Mouse (Mus musculus): ENCODE data around the gene Mrpl46. TPM values are rescaled to one million over a fixed set of nuclear protein-coding genes. Genes with fewer than 3 reads are reported as not detected.

Gene Mrpl46
- total RNA-seq, 2 experiments from 2014 or later, result 22.3 to 34.2 TPM

- TF ChIP-seq CTCF (IDR thresholded peaks at IDR 0.05), result no peak
Measured at GRCm38 (mm10) chr7:78754458-78755000, 28.8 kb downstream of the Mrpl46 start.

GRCm38 (mm10) chr7:78753752-78754457 is 29.4 kb downstream of the Mrpl46 start:
- DNase-seq, result no peak
- Histone ChIP-seq H3K27ac (no peak overlapping the region), H3K4me3 (no peak overlapping the region)
- intact Hi-C loops (cut with DNase I), result no loop called here
- no peak for TF ChIP-seq CTCF (IDR thresholded peaks at IDR 0.05)

More at GRCm38 (mm10) chr7:78754458-78755000, 28.8 kb downstream of the Mrpl46 start:
- no peak overlapping the region for H3K27ac ChIP-seq
- no peak overlapping the region for H3K4me3 ChIP-seq
- intact Hi-C loops (cut with DNase I), result no loop called here
- DNase-seq, result no peak

- H3K27ac ChIP-seq, result no peak overlapping the region
- TF ChIP-seq CTCF (IDR thresholded peaks at IDR 0.05), result no peak
- no peak for DNase-seq
- intact Hi-C loops (cut with DNase I), result no loop called here
- H3K4me3 ChIP-seq, result no peak overlapping the region
Measured at GRCm38 (mm10) chr7:78752961-78753360, 30.4 kb downstream of the Mrpl46 start.

GRCm38 (mm10) chr7:78743731-78744385 is 39.5 kb downstream of the Mrpl46 start:
- no peak for TF ChIP-seq CTCF (IDR thresholded peaks at IDR 0.05)
- H3K4me3 ChIP-seq, result no peak overlapping the region
- DNase-seq, result no peak
- intact Hi-C loops (cut with DNase I), result no loop called here
- H3K27ac ChIP-seq, result no peak overlapping the region

GRCm38 (mm10) chr7:78739351-78740000 is 43.9 kb downstream of the Mrpl46 start:
- H3K27ac ChIP-seq, result no peak overlapping the region
- TF ChIP-seq CTCF (IDR thresholded peaks at IDR 0.05), result no peak
- intact Hi-C loops (cut with DNase I), result no loop called here
- no peak for DNase-seq
- no peak overlapping the region for H3K4me3 ChIP-seq

- intact Hi-C loops (cut with DNase I), result no loop called here
- no peak for TF ChIP-seq CTCF (IDR thresholded peaks at IDR 0.05)
- no peak for DNase-seq
- Histone ChIP-seq H3K4me3 (no peak within 1 kb of the TSS), H3K27ac (no peak within 1 kb of the TSS)
Measured at GRCm38 (mm10) chr7:78737614-78738210, 45.6 kb downstream of the Mrpl46 start, which contains the start of gene Ntrk3. Gene Ntrk3, minus strand, starts transcription at chr7:78738012.

GRCm38 (mm10) chr7:78737196-78737595 is 46.1 kb downstream of the Mrpl46 start:
- H3K27ac ChIP-seq, result no peak overlapping the region
- TF ChIP-seq CTCF (IDR thresholded peaks at IDR 0.05), result no peak

GRCm38 (mm10) chr7:78731391-78731790 is 51.9 kb downstream of the Mrpl46 start:
- intact Hi-C loops (cut with DNase I), result no loop called here
- Histone ChIP-seq H3K4me3 (no peak overlapping the region), H3K27ac (no peak overlapping the region)
- DNase-seq, result no peak
- TF ChIP-seq CTCF (IDR thresholded peaks at IDR 0.05), result no peak

More at GRCm38 (mm10) chr7:78737196-78737595, 46.1 kb downstream of the Mrpl46 start:
- intact Hi-C loops (cut with DNase I), result no loop called here
- no peak for DNase-seq
- no peak overlapping the region for H3K4me3 ChIP-seq

Other genes starting within 250 kb of the Mrpl46 start
- 1 to 10 TPM; 1.1 to 1.5 TPM for gene Ntrk3, start 45.5 kb downstream of the Mrpl46 start, total RNA-seq (2021)
- gene Mrps11, start 412 bp downstream of the Mrpl46 start, total RNA-seq (2021), result 10 to 100 TPM; 27.7 to 37.1 TPM
- gene Det1, start 63.7 kb upstream of the Mrpl46 start, total RNA-seq (2021), result 10 to 100 TPM; 17.9 to 22.1 TPM
- gene Aen, start 112.3 kb upstream of the Mrpl46 start, total RNA-seq (2021), result 10 to 100 TPM; 51.7 to 52.0 TPM
- gene Isg20, start 129.9 kb upstream of the Mrpl46 start, total RNA-seq (2021), result 1 to 10 TPM in 1 of 2 experiments, under 1 TPM in 1; 0.92 to 1.8 TPM